Mouse (Mus musculus) spleen, adult 2 months (tissue): ENCODE results near the gene Rpl6.

Experiments used
- CTCF ChIP-seq: fragments of 200-500 bp; IDR thresholded peaks from 2 replicates; pipeline ENCODE4 v1.5.1; 2011; ENCODE audit warnings: mild to moderate bottlenecking, inconsistent platforms; ENCODE audit not compliant: insufficient read depth, insufficient read length, insufficient replicate concordance; ENCODE audit errors: extremely low read depth
- POLR2A ChIP-seq: fragments of 200-500 bp; IDR thresholded peaks from 2 replicates; pipeline ENCODE4 v1.6.1; 2011; ENCODE audit warnings: low read depth, low read length, inconsistent platforms

DNA sequence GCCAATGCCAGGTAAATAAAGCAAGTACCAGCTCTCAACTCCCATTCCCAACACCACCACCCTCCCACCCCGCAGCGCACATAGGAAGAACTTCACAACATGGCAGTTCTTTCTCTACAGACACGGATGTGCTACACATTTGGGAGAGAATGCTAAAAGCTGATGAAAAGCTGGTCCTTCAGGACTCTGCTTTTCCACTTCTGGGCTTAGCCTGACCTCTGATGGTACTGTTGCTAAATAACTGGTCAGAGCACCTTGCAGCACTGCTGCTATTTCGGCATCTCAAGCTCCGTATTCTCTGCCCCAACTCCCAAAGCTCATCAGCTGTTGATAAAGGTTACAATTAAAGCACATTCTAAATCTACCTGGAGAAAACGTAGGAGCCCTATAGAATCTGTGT is 37.4 kb upstream of the Rpl6 start:
- no peak for TF ChIP-seq POLR2A
- TF ChIP-seq CTCF: no peak
